Mouse (Mus musculus): ENCODE measurements at regions not wholly inside any gene's neighbourhood (a gene's known extent, or its start where the extent isn't known, plus 50 kb on each side); places are given as distances from the start of the nearest gene placed in this dataset.

DNA sequence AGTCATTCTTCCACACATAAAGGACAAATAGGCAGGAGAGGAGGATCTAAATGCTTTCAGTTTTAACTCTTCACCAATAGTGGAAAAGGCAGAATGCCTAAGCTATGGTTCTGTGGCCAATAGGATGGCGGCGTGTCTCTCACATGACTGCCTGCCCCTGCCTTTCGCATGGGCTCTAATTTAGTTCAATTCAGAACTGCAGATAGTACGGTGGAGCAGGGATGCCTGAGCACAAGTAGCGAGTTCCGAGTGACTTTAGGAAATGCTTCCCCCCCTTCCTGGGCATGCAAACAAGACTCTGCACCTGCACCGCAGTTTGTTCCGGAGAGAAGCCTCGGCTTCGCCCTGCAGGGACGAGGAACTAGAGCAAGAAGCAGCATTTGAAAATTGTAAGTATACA is 277.1 kb downstream of the Ptprc start:
- Histone ChIP-seq H3K27ac (peak overlapping the region; percentile 85), H3K9ac (ENCODE audit: low read depth, low read length) (peak overlapping the region; percentile 26), H3K27me3 (ENCODE audit: control insufficient read depth, insufficient read depth, low read length) (no peaks in the 10 kb centered on the region), H3K79me2 (replicated peaks; ENCODE audit: control insufficient read depth, insufficient read depth, low read length) (no peaks in the 10 kb centered on the region), H3K4me1 (ENCODE audit: control insufficient read depth, insufficient read depth, low read length) (no peaks in the 10 kb centered on the region; the same call in none of the 2 replicates), H3K4me3 (peak overlapping the region; percentile 75), H3K36me3 (ENCODE audit: control insufficient read depth, insufficient read depth, low read length) (peaks cover 7% of the 10 kb centered on the region)
- intact Hi-C loops (cut with DNase I): loop anchor here (5.0 to 10.0 kb wide), 3 partner anchors 66 to 304 kb away; no protein-coding TSS in a partner anchor
- peak; percentile 73; the same call in 1 of the 2 replicates for TF ChIP-seq EP300 (IDR thresholded peaks at IDR 0.05; ENCODE audit: insufficient read depth, low read depth, low read length)
- TF ChIP-seq POLR2A (IDR thresholded peaks at IDR 0.05; ENCODE audit: insufficient read depth, low read depth, low read length): peak; percentile 95
- TF ChIP-seq CTCF (IDR thresholded peaks at IDR 0.05): 0 out of 2 replicates have a peak, but pooled peaks have one; percentile 1
- under 1% methylated on average over 11 of the region's 11 CpGs for WGBS
- DNase-seq: peak; percentile 84 to 89

DNA sequence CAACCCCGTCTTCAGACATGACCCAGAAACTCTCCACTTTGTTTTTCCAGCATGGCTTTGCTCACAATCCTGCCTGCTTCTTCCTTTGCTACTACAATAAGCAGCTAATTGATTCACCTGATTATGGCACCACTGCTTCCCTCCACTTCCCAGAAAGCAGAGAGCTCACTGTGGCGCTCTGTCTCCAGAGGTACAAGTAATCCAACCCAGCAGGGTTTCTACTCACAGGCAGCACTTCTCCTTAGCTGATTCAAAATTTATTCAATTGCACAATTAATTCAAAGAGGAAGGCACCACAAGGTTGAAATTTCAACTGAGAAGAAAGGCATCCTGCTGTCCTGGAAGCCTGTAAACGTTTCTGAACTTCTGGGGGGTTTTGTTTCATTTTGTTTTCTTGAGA is 293.9 kb downstream of the Ptprc start:
- no peaks in the 10 kb centered on the region for H3K36me3 ChIP-seq (ENCODE audit: control insufficient read depth, insufficient read depth, low read length)
- no peak overlapping the region for H3K4me3 ChIP-seq
- no peak overlapping the region for H3K27ac ChIP-seq
- no peak for TF ChIP-seq CTCF (IDR thresholded peaks at IDR 0.05)
- TF ChIP-seq EP300 (IDR thresholded peaks at IDR 0.05; ENCODE audit: insufficient read depth, low read depth, low read length): no peak
- H3K79me2 ChIP-seq (replicated peaks; ENCODE audit: control insufficient read depth, insufficient read depth, low read length): no peaks in the 10 kb centered on the region
- 55% methylated on average over 3 of the region's 3 CpGs for WGBS
- no peak overlapping the region for H3K9ac ChIP-seq (ENCODE audit: low read depth, low read length)
- intact Hi-C loops (cut with DNase I): no loop called here
- no peaks in the 10 kb centered on the region for H3K27me3 ChIP-seq (ENCODE audit: control insufficient read depth, insufficient read depth, low read length)
- no peaks in the 10 kb centered on the region for H3K4me1 ChIP-seq (ENCODE audit: control insufficient read depth, insufficient read depth, low read length)
- DNase-seq: no peak

DNA sequence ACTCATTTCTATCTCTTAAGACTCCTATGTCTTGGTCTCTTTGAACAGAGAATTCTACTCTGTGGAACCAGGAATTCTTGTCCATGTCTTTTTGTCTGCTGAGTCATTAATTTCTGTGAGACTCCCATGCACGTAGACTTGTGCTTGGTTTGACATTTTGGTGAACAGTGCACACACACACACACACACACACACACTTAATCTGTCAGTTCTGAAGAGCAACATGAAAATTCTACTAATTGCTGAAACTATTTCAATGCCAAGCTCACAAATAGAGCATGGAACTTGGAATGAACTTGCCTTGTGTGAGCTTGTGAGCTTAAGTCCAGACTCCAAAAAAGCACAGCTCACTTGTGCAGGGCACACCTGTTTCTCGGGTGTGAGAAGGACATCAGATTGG is 301.1 kb downstream of the Ptprc start:
- intact Hi-C loops (cut with DNase I): loop anchor here (10.0 kb wide), 1 partner anchor 170 kb away; no protein-coding TSS in a partner anchor

DNA sequence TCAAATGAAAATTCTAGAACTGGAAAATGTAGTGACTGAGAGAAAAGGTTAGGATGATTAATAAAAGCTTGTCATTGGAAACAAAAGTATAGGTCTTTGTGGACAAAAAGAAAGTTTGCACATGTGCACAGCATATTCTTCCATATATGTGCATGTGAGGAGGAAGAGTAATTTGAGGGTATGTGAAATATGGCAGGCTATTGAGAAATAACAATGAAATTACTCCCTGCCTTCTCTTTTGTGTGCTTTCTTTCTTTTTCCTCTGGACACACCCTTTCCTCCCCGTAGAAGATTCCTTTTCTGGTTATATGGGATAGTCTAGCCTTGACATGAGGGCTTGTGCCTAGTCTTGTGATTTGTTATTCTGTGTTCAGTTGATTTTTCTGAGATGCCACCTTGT is 301.9 kb downstream of the Ptprc start:
- Histone ChIP-seq H3K79me2 (replicated peaks; ENCODE audit: control insufficient read depth, insufficient read depth, low read length) (no peaks in the 10 kb centered on the region), H3K4me3 (no peak overlapping the region), H3K27me3 (ENCODE audit: control insufficient read depth, insufficient read depth, low read length) (no peaks in the 10 kb centered on the region), H3K9ac (ENCODE audit: low read depth, low read length) (no peak overlapping the region), H3K36me3 (ENCODE audit: control insufficient read depth, insufficient read depth, low read length) (no peaks in the 10 kb centered on the region), H3K4me1 (ENCODE audit: control insufficient read depth, insufficient read depth, low read length) (no peaks in the 10 kb centered on the region), H3K27ac (no peak overlapping the region)
- DNase-seq: no peak
- TF ChIP-seq EP300 (IDR thresholded peaks at IDR 0.05; ENCODE audit: insufficient read depth, low read depth, low read length) (no peak), POLR2A (IDR thresholded peaks at IDR 0.05; ENCODE audit: insufficient read depth, low read depth, low read length) (no peak), CTCF (IDR thresholded peaks at IDR 0.05) (no peak)
- 48% methylated on average over 1 of the region's 1 CpGs for WGBS
- intact Hi-C loops (cut with DNase I): loop anchor here (10.0 kb wide), 1 partner anchor 171 kb away; no protein-coding TSS in a partner anchor

More for the DNA sequence above, 301.1 kb downstream of the Ptprc start:
- Histone ChIP-seq H3K27ac (no peak overlapping the region), H3K36me3 (ENCODE audit: control insufficient read depth, insufficient read depth, low read length) (no peaks in the 10 kb centered on the region), H3K27me3 (ENCODE audit: control insufficient read depth, insufficient read depth, low read length) (no peaks in the 10 kb centered on the region), H3K9ac (ENCODE audit: low read depth, low read length) (no peak overlapping the region), H3K4me3 (no peak overlapping the region), H3K4me1 (ENCODE audit: control insufficient read depth, insufficient read depth, low read length) (no peaks in the 10 kb centered on the region), H3K79me2 (replicated peaks; ENCODE audit: control insufficient read depth, insufficient read depth, low read length) (no peaks in the 10 kb centered on the region)
- 76% methylated on average over 2 of the region's 2 CpGs for WGBS
- TF ChIP-seq POLR2A (IDR thresholded peaks at IDR 0.05; ENCODE audit: insufficient read depth, low read depth, low read length) (no peak), EP300 (IDR thresholded peaks at IDR 0.05; ENCODE audit: insufficient read depth, low read depth, low read length) (no peak), CTCF (IDR thresholded peaks at IDR 0.05) (no peak)
- no peak for DNase-seq

DNA sequence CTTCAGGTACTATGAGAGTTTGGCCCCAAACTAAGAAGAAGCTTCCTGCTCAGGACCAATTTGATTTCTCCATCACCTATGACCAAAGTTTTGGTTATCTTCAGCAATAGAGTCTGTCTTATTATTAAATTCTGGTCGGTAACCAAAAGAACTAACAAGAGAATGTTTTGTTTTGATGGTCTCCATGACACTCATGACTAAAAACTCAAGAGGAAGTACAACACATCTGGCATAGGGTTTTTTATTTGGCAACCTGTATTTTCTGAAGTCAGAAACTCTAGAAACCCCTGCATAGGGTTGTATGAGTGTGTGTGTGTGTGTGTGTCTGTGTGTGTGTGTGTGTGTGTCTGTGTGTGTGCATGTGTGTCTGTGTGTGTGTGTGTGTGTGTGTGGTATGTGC is 310.5 kb downstream of the Ptprc start:
- TF ChIP-seq POLR2A (IDR thresholded peaks at IDR 0.05; ENCODE audit: insufficient read depth, low read depth, low read length) (no peak), CTCF (IDR thresholded peaks at IDR 0.05) (no peak), EP300 (IDR thresholded peaks at IDR 0.05; ENCODE audit: insufficient read depth, low read depth, low read length) (no peak)
- no peaks in the 10 kb centered on the region for H3K4me1 ChIP-seq (ENCODE audit: control insufficient read depth, insufficient read depth, low read length)
- no peak overlapping the region for H3K27ac ChIP-seq
- 20% methylated on average over 1 of the region's 1 CpGs for WGBS
- no peak for DNase-seq
- no peaks in the 10 kb centered on the region for H3K79me2 ChIP-seq (replicated peaks; ENCODE audit: control insufficient read depth, insufficient read depth, low read length)
- intact Hi-C loops (cut with DNase I): no loop called here
- no peak overlapping the region for H3K4me3 ChIP-seq
- no peaks in the 10 kb centered on the region for H3K27me3 ChIP-seq (ENCODE audit: control insufficient read depth, insufficient read depth, low read length)
- no peak overlapping the region for H3K9ac ChIP-seq (ENCODE audit: low read depth, low read length)
- no peaks in the 10 kb centered on the region for H3K36me3 ChIP-seq (ENCODE audit: control insufficient read depth, insufficient read depth, low read length)

DNA sequence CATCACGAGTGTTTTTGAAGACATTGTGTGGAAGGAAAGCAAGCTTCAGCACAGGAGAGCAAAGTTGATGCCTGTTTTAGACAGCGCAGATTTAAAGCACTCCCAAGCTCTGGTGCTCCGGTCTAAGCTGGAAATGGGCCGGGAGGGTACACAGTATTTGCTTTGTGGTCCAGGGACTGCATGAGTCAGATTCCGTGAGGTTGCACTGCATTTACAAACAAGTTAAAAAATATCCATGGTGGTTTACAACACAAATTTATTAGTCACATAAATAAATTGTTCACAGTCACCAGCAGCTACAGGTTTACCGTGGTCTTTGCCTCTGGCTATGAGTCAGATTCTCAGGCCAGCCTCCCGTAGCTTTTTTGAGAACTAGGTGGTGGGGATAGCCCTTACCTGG is 312.0 kb downstream of the Ptprc start:
- H3K4me1 ChIP-seq (ENCODE audit: control insufficient read depth, insufficient read depth, low read length): no peaks in the 10 kb centered on the region
- WGBS: 88% methylated on average over 7 of the region's 7 CpGs
- no peak for DNase-seq

More for the DNA sequence above, 312.0 kb downstream of the Ptprc start:
- Histone ChIP-seq H3K36me3 (ENCODE audit: control insufficient read depth, insufficient read depth, low read length) (no peaks in the 10 kb centered on the region), H3K4me3 (no peak overlapping the region), H3K27ac (no peak overlapping the region), H3K27me3 (ENCODE audit: control insufficient read depth, insufficient read depth, low read length) (no peaks in the 10 kb centered on the region), H3K9ac (ENCODE audit: low read depth, low read length) (no peak overlapping the region), H3K79me2 (replicated peaks; ENCODE audit: control insufficient read depth, insufficient read depth, low read length) (no peaks in the 10 kb centered on the region)
- no peak for TF ChIP-seq POLR2A (IDR thresholded peaks at IDR 0.05; ENCODE audit: insufficient read depth, low read depth, low read length)
- TF ChIP-seq CTCF (IDR thresholded peaks at IDR 0.05): no peak
- no peak for TF ChIP-seq EP300 (IDR thresholded peaks at IDR 0.05; ENCODE audit: insufficient read depth, low read depth, low read length)
- intact Hi-C loops (cut with DNase I): no loop called here
